Mouse (Mus musculus): ENCODE data around the gene Cbl.

- TF ChIP-seq POLR2A (IDR thresholded peaks at IDR 0.05; ENCODE audit: borderline replicate concordance, extremely low read depth, low read depth, low read length), result no peak
- no peak for TF ChIP-seq CTCF (IDR thresholded peaks at IDR 0.05; ENCODE audit: insufficient read depth, low read length)
These were observed 129.0 kb downstream of the Cbl start for GRCm38 (mm10) chr9:44104881-44105280.
